Mouse (Mus musculus): Measurements from ENCODE around the gene Map3k5. TPM values are rescaled to one million over a fixed set of nuclear protein-coding genes. Genes with fewer than 3 reads are reported as not detected.

The Map3k5 gene
- polyA plus RNA-seq, 1 experiment: 0.53 TPM

GRCm38 (mm10) chr10:19893976-19894375, 40.3 kb upstream of the Map3k5 start:
- Histone ChIP-seq H3ac (ENCODE audit: control insufficient read depth, insufficient read length) (no peak overlapping the region), H3K79me2 (ENCODE audit: control insufficient read depth, insufficient read depth) (no peaks in the 10 kb centered on the region), H3K27me3 (ENCODE audit: control insufficient read depth, insufficient read depth, insufficient read length) (no peaks in the 10 kb centered on the region), H3K4me3 (no peak overlapping the region), H3K36me3 (ENCODE audit: control insufficient read depth, insufficient read depth) (no peaks in the 10 kb centered on the region), H3K4me2 (ENCODE audit: low read depth) (no peak overlapping the region)
- TF ChIP-seq SRF (IDR thresholded peaks at IDR 0.05; ENCODE audit: control insufficient read depth, insufficient read length, low read depth): no peak
- no peak for TF ChIP-seq TCF12 (IDR thresholded peaks at IDR 0.05; ENCODE audit: insufficient read depth, poor library complexity, severe bottlenecking)
- TF ChIP-seq REST (IDR thresholded peaks at IDR 0.05; ENCODE audit: insufficient read depth, insufficient read length): no peak
- no peak for TF ChIP-seq E2F4 (IDR thresholded peaks at IDR 0.05; ENCODE audit: insufficient read depth)
- no peak for TF ChIP-seq MYOD1 (IDR thresholded peaks at IDR 0.05; ENCODE audit: control insufficient read depth in 1 of 3, insufficient read length in 2 of 3, low read depth in 2 of 3)
- no peak for TF ChIP-seq POLR2AphosphoS2 (IDR thresholded peaks at IDR 0.05; ENCODE audit: insufficient read length, low read depth)
- no peak for TF ChIP-seq TCF3 (IDR thresholded peaks at IDR 0.05; ENCODE audit: insufficient read length, low read depth)
- TF ChIP-seq MYOG (IDR thresholded peaks at IDR 0.05; ENCODE audit: control insufficient read depth in 1 of 3, insufficient read depth in 1 of 3, insufficient read length in 2 of 3, low read depth in 2 of 3): no peak
- no peak for TF ChIP-seq MAX (IDR thresholded peaks at IDR 0.05; ENCODE audit: low read depth)
- TF ChIP-seq CEBPB (IDR thresholded peaks at IDR 0.05; ENCODE audit: insufficient read depth, poor library complexity, severe bottlenecking): no peak
- no peak for TF ChIP-seq USF1 (IDR thresholded peaks at IDR 0.05; ENCODE audit: low read depth)
- no peak for TF ChIP-seq POLR2A (IDR thresholded peaks at IDR 0.05; ENCODE audit: insufficient read length, low read depth)

DNA sequence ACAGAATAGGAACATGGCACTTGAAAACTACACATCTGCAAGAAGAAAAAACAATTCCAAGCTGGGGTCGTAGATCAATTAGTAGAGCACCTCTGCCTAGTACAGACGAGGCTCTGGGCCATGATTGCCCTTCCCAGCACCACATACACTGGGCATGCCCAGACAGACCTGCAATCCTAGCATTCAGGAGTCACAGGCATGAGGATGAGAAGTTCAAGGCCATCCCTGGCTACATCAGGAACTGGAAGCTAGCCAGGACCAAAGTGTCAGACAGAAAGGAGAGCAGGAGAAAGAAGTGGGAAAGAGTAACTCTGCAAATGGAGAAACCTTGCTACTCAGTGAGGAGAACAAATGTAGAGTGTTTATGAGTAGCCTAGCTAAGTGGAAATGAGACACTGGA, 34.1 kb upstream of the Map3k5 start:
- no peaks in the 10 kb centered on the region for H3K36me3 ChIP-seq (ENCODE audit: control insufficient read depth, insufficient read depth)
- H3ac ChIP-seq (ENCODE audit: control insufficient read depth, insufficient read length): no peak overlapping the region
- no peak overlapping the region for H3K4me2 ChIP-seq (ENCODE audit: low read depth)
- H3K4me3 ChIP-seq: no peak overlapping the region
- no peaks in the 10 kb centered on the region for H3K79me2 ChIP-seq (ENCODE audit: control insufficient read depth, insufficient read depth)
- TF ChIP-seq MYOG (IDR thresholded peaks at IDR 0.05; ENCODE audit: control insufficient read depth in 1 of 3, insufficient read depth in 1 of 3, insufficient read length in 2 of 3, low read depth in 2 of 3) (no peak), USF1 (IDR thresholded peaks at IDR 0.05; ENCODE audit: low read depth) (no peak), MYOD1 (IDR thresholded peaks at IDR 0.05; ENCODE audit: control insufficient read depth in 1 of 3, insufficient read length in 2 of 3, low read depth in 2 of 3) (no peak)
- no peaks in the 10 kb centered on the region for H3K27me3 ChIP-seq (ENCODE audit: control insufficient read depth, insufficient read depth, insufficient read length)

GRCm38 (mm10) chr10:19901992-19902391, 32.3 kb upstream of the Map3k5 start:
- H3K4me3 ChIP-seq: no peak overlapping the region
- H3ac ChIP-seq (ENCODE audit: control insufficient read depth, insufficient read length): no peak overlapping the region
- H3K4me2 ChIP-seq (ENCODE audit: low read depth): no peak overlapping the region
- no peak for TF ChIP-seq REST (IDR thresholded peaks at IDR 0.05; ENCODE audit: insufficient read depth, insufficient read length)
- no peak for TF ChIP-seq CEBPB (IDR thresholded peaks at IDR 0.05; ENCODE audit: insufficient read depth, poor library complexity, severe bottlenecking)
- no peak for TF ChIP-seq TCF12 (IDR thresholded peaks at IDR 0.05; ENCODE audit: insufficient read depth, poor library complexity, severe bottlenecking)
- no peak for TF ChIP-seq MAX (IDR thresholded peaks at IDR 0.05; ENCODE audit: low read depth)
- no peak for TF ChIP-seq TCF3 (IDR thresholded peaks at IDR 0.05; ENCODE audit: insufficient read length, low read depth)
- TF ChIP-seq E2F4 (IDR thresholded peaks at IDR 0.05; ENCODE audit: insufficient read depth): no peak
- TF ChIP-seq POLR2A (IDR thresholded peaks at IDR 0.05; ENCODE audit: insufficient read length, low read depth): no peak
- no peak for TF ChIP-seq MYOD1 (IDR thresholded peaks at IDR 0.05; ENCODE audit: control insufficient read depth in 1 of 3, insufficient read length in 2 of 3, low read depth in 2 of 3)
- no peak for TF ChIP-seq POLR2AphosphoS2 (IDR thresholded peaks at IDR 0.05; ENCODE audit: insufficient read length, low read depth)
- no peaks in the 10 kb centered on the region for H3K79me2 ChIP-seq (ENCODE audit: control insufficient read depth, insufficient read depth)
- H3K36me3 ChIP-seq (ENCODE audit: control insufficient read depth, insufficient read depth): no peaks in the 10 kb centered on the region
- H3K27me3 ChIP-seq (ENCODE audit: control insufficient read depth, insufficient read depth, insufficient read length): no peaks in the 10 kb centered on the region

DNA sequence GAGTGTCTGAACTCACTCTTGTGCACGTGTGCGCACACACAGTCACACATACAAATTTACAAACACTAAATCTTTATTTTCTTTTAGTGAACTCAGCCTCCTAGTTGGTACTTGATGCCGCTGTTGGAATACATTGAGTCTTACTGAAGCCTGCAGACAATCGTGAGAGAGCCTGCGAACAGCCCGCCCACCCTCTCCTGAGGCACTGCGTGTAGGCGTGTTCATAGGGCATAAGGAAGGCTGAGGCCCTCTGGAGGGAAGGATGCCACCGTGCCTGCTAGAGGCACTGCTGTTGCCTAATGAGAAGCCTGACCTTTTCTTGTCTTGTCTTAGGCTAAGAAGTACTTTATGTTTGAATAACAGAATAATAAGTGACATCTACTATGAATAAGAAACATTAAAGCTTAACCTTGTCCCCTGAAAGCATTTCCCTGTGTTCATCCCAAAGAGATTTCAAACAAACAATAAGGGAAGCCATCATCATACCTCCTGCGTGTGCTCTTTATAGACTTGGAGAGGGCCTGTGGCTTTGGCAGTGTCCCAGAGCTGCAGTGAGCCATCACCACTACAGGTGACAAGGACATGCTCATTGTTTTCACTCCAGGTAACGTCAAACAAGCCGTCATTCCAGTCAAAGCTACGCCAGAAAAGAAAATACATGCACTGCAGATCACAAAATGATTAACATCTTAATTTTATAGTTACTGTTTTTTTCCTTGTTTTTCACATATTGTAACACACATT, 30.0 kb upstream of the Map3k5 start:
- Histone ChIP-seq H3K79me2 (ENCODE audit: control insufficient read depth, insufficient read depth) (no peaks in the 10 kb centered on the region), H3K4me2 (ENCODE audit: low read depth) (no peak overlapping the region), H3K4me3 (no peak overlapping the region), H3K27me3 (ENCODE audit: control insufficient read depth, insufficient read depth, insufficient read length) (no peaks in the 10 kb centered on the region), H3ac (ENCODE audit: control insufficient read depth, insufficient read length) (no peak overlapping the region), H3K36me3 (ENCODE audit: control insufficient read depth, insufficient read depth) (no peaks in the 10 kb centered on the region)
- TF ChIP-seq MYOG (IDR thresholded peaks at IDR 0.05; ENCODE audit: control insufficient read depth in 1 of 3, insufficient read depth in 1 of 3, insufficient read length in 2 of 3, low read depth in 2 of 3) (no peak), TCF3 (IDR thresholded peaks at IDR 0.05; ENCODE audit: insufficient read length, low read depth) (no peak), TCF12 (IDR thresholded peaks at IDR 0.05; ENCODE audit: insufficient read depth, poor library complexity, severe bottlenecking) (no peak), SRF (IDR thresholded peaks at IDR 0.05; ENCODE audit: control insufficient read depth, insufficient read length, low read depth) (no peak), USF1 (IDR thresholded peaks at IDR 0.05; ENCODE audit: low read depth) (no peak), E2F4 (IDR thresholded peaks at IDR 0.05; ENCODE audit: insufficient read depth) (no peak), POLR2A (IDR thresholded peaks at IDR 0.05; ENCODE audit: insufficient read length, low read depth) (no peak), MAX (IDR thresholded peaks at IDR 0.05; ENCODE audit: low read depth) (no peak)

DNA sequence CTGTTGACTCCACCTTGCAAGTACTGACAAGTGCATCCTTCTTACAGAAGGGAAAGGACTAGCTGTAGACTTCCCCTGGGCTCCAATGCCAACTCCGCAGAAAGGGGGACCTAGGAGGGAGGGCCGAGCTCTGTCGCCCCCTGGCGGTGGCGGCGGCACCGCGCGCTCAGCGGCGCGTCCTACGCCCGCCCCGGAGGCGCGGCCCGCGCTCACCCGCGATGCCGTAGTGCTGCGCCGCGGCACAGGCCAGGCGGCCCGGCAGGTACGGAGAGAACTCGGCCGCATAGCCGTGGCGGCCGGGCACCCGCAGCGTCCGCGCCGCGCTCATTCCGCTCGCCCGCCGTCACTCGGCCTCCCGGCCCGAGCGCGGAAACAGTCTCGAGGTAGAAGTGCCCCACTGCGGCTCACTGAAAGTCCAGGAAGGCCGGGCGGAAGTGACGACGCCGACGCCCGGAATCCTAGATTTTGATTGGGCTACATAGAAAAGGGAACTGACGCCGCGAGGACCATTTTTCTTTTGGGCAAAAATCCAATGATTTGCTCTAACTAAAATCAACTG, 26.9 kb upstream of the Map3k5 start, which contains the start of gene Pex7:
Gene Pex7 (minus strand): TSS at position 444 of the 559 bp plus-strand sequence.
- Histone ChIP-seq H3K4me2 (ENCODE audit: low read depth) (peak within 1 kb of the TSS; percentile 35), H3K36me3 (ENCODE audit: control insufficient read depth, insufficient read depth) (no peaks in the 10 kb centered on the region), H3K79me2 (ENCODE audit: control insufficient read depth, insufficient read depth) (no peaks in the 10 kb centered on the region), H3K27me3 (ENCODE audit: control insufficient read depth, insufficient read depth, insufficient read length) (peaks cover 10% of the 10 kb centered on the region), H3ac (ENCODE audit: control insufficient read depth, insufficient read length) (peak within 1 kb of the TSS; percentile 97), H3K4me3 (no peak within 1 kb of the TSS)
- TF ChIP-seq MYOG (IDR thresholded peaks at IDR 0.05; ENCODE audit: control insufficient read depth in 1 of 3, insufficient read depth in 1 of 3, insufficient read length in 2 of 3, low read depth in 2 of 3) (peak in 1 of 3 experiments; percentile 36), MYOD1 (IDR thresholded peaks at IDR 0.05; ENCODE audit: control insufficient read depth in 1 of 3, insufficient read length in 2 of 3, low read depth in 2 of 3) (peak in 1 of 3 experiments; percentile 9), TCF3 (IDR thresholded peaks at IDR 0.05; ENCODE audit: insufficient read length, low read depth) (no peak), POLR2A (IDR thresholded peaks at IDR 0.05; ENCODE audit: insufficient read length, low read depth) (peak; percentile 49), SRF (IDR thresholded peaks at IDR 0.05; ENCODE audit: control insufficient read depth, insufficient read length, low read depth) (peak; percentile 31), REST (IDR thresholded peaks at IDR 0.05; ENCODE audit: insufficient read depth, insufficient read length) (no peak), E2F4 (IDR thresholded peaks at IDR 0.05; ENCODE audit: insufficient read depth) (peak; percentile 38), MAX (IDR thresholded peaks at IDR 0.05; ENCODE audit: low read depth) (no peak)
